Mouse (Mus musculus): Measurements from ENCODE around the gene Pabpc4.
"Not testable (repeated sequence)": the region's sequence is repeated elsewhere in the genome, so short reads cannot be mapped to it uniquely, and the experiment has no call there.

Gene Pabpc4

DNA sequence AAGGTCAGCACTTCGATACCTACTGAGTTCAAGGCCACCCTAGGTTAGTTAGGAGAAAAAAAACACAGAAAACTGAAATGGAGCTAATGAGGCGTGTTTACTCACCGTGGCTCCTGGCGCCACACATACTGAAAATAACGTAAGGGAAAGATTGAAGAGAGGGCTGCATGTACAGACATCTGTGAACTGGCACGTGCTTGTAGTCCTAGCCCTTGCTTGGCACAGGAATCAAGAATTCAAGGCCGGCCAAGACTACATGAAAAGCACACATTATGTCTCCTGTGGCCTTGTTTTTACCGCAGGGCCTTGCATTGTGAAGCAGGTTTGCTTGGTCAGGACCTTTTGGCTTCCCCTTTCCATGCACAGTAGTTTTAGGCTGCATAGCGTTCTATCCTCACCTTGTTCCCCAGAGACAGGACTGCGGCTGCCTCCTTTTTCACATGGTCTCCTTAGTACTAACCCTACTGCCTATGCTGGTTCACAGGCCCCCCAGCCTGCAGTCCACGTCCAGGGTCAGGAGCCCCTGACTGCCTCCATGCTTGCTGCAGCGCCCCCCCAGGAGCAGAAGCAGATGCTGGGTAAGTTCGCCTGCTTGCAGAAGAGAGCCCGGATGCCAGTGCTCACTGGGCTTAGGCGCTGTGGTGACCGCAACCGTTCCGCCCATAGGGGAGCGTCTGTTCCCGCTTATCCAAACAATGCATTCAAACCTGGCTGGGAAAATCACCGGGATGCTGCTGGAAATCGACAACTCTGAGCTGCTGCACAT, 35.2 kb downstream of the Pabpc4 start:
- no peak for DNase-seq (ENCODE audit: low read depth, low spot score)

- no peak for DNase-seq (ENCODE audit: low read depth, low spot score)
These were observed 36.1 kb downstream of the Pabpc4 start for GRCm38 (mm10) chr4:123298226-123298625.

DNA sequence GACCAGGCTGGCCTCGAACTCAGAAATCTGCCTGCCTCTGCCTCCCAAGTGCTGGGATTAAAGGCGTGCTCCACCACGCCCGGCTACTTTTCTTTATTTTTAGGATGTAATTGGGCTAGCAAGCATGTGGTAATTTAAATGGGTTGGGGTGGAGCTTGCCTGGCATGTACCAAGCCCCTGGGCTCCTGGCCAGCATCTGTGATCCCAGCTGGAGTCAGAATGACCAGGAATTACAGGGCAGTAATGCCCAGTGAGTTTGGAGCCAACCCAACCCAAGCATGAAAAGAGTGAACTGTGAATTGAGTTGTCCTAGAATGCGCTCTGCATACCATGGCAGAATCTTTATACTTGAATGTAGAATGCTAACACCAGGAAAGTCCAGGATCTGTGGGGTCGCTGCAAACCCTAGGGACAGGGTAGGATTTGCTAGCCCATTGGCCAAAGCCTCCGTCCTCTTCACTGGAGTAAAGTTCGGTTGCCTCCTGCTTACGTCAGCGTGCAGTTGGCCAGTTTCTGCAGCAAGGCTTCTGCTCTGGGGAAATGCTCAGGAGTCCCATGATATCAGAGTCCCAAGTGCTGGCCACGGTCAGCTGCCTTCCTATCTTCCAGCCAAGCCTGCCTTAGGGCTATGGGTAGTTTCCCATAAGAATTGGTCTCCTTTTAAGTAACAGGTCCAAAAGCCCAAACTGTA, 37.0 kb downstream of the Pabpc4 start:
- DNase-seq (ENCODE audit: low read depth, low spot score) = no peak

DNA sequence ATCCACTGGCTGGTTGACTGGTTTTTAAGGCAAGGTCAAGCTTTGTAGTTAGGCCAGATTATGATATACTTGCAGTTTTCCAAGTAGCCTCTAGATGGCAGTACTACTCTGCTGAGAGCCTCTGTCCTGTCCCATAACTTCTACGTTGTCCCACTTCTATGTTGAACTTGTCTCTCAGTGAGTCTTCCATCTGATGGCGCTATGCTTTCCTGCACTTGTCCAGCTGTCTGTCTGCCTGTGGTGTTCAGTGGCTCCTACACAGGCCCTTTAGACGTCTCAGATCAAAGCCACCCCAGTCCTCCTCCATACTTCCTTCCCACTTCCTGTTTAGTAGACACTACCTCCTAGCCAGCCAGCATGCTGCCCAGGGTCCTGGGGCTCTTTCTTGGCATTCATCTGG, 43.6 kb downstream of the Pabpc4 start:
- peak; percentile 69 for DNase-seq (ENCODE audit: low read depth, low spot score)

DNA sequence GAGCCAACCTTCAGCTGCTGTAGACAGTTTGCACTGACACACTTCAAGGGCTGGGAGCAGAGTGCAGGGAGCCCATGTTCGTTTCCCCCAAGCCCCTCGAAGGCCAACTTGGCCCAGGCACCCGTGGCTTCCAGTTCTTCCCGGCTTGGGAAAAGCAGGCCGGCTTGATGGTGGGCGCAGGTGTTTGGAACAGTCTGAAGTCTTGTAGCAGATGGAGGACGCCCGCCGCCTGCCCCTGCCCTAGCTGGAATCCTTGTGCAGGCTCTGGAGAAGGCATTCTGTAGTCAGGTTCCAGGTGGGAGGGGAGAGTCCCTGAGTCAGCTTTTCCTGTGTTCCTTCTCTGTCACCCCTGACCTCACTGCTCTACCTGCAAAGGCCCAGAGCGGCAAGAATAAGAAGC, 44.8 kb downstream of the Pabpc4 start:
- DNase-seq (ENCODE audit: low read depth, low spot score) = no peak

GRCm38 (mm10) chr4:123308292-123308691, 46.1 kb downstream of the Pabpc4 start:
- DNase-seq (ENCODE audit: low read depth, low spot score) = no peak

GRCm38 (mm10) chr4:123311845-123312244, 49.7 kb downstream of the Pabpc4 start:
- no peak for DNase-seq (ENCODE audit: low read depth, low spot score)

DNA sequence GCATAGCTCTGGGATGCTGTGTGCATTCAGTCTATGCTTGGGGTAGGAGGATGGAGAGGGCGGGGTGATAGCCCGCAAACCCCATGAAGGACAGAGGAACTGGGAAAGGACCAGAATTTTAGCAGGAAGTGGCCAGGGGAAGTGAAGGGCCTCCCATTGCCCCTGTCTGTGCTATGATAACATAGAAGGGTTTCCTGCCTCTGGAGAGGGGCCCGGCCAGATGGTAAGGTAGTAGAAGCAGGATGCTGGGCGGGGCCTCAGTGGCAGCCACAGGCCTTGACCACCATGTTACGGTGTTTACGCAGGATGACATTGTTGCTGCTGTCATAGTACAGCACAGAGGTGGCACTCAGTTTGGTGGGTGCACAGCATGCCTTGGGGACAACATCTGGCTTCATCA, 50.9 kb downstream of the Pabpc4 start:
- DNase-seq (ENCODE audit: low read depth, low spot score) = no peak

GRCm38 (mm10) chr4:123314497-123314896, 52.3 kb downstream of the Pabpc4 start:
- no peak for DNase-seq (ENCODE audit: low read depth, low spot score)

- DNase-seq (ENCODE audit: low read depth, low spot score) = not testable (repeated sequence)
These were observed 60.8 kb downstream of the Pabpc4 start for GRCm38 (mm10) chr4:123322910-123323309.

GRCm38 (mm10) chr4:123323534-123323933, 61.4 kb downstream of the Pabpc4 start, which contains the start of gene Oxct2a:
TSS of gene Oxct2a (minus strand) at chr4:123323634.
- DNase-seq (ENCODE audit: low read depth, low spot score) = no peak

GRCm38 (mm10) chr4:123326087-123326486, 63.9 kb downstream of the Pabpc4 start:
- DNase-seq (ENCODE audit: low read depth, low spot score) = no peak

DNA sequence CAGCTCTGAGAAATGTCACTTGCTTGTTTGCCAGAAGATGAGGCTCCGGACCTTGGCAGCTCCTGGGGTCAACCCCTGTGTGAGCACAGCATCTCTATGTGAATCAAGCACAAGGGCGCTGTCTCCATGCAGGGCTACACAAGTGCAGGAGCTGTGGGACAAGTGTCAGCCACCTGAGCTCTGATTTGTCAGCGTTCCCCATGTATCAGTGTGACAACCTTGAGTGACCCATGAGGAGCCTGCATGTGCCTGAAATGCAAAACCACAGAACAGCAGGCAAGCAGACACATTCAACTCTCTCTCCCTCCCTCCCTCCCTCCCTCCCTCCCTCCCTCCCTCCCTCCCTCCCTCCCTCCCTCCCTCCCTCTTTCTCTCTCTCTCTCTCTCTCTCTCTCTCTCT, 65.5 kb downstream of the Pabpc4 start:
- DNase-seq (ENCODE audit: low read depth, low spot score) = no peak

DNA sequence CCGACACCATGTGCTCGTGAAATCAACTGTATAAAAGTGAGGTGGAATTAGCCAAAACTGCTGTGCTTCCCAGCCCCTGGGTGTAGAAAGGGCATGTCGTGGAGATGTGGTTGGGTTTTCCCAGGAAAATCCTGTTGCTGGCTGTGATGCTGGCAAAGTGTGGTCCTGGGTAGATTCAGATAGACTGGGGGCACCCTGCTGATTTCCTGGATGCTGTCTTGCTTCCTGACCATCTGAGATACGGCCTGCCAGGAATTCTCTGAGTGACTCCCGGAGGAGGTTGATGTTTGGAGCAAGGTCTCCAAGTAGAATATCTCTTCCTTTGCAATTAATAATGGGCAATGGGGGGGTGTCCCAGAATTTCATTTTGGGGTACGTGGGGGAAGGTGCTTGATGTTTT, 66.8 kb downstream of the Pabpc4 start:
- no peak for DNase-seq (ENCODE audit: low read depth, low spot score)

DNA sequence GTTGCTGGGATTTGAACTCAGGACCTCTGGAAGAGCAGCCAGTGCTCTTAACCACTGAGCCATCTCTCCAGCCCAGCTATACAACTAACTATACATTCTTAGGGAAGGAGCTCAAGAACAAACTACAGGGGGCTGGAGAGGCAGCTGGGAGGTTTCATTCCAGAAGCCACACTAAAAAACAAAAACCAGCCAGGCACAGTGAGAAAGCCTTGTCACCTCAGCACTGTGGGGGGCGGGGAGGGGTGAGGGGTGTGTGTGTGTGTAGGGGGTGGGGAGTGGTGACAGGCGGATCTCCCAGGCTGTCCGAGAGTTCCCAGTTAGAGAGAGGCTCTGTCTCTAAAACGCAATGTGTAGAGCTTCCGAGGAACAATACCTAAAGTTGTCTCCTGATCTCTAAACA, 69.2 kb downstream of the Pabpc4 start:
- DNase-seq (ENCODE audit: low read depth, low spot score) = no peak

- not testable (repeated sequence) for DNase-seq (ENCODE audit: low read depth, low spot score)
These were observed 69.8 kb downstream of the Pabpc4 start for GRCm38 (mm10) chr4:123331961-123332360.

DNA sequence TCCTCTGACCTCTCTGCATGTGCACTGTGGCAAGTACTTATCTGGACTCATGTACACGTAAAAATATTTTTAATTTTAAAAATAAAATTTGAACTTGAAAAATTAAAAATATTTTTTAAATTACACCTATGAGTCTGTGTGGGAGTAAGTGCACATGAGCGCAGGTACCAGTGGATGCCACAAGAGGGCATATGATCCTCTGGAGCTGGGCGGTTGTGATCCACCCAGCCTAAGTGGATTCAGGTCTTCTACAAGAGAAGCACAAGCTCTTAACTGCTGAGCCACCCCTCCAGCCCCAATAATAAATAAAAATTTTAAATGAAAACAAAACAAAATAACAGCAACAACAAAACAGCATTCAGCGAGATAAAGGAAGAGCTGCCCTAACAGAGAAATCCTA, 71.0 kb downstream of the Pabpc4 start:
- no peak for DNase-seq (ENCODE audit: low read depth, low spot score)

- DNase-seq (ENCODE audit: low read depth, low spot score) = no peak
These were observed 72.0 kb downstream of the Pabpc4 start for GRCm38 (mm10) chr4:123334177-123334576.

DNA sequence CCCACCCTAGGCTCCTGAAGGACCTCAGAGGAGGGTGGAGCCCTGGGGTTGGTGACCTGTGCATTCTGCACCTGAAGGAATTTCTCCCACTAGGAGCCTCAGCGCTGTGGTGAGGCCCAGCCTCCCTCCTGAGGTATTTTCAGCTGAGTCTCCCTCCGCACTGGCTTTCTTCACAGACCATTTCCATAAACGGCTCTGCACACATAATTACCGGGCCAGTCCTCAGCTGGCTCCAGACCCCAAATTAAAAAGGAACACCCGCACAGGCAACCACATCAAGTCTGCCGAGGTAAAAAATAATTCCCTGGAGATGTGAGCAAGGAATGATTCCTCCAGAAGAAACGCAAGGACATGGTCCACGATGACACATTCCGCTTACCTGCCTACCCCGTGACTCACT, 73.1 kb downstream of the Pabpc4 start:
- DNase-seq (ENCODE audit: low read depth, low spot score) = not testable (repeated sequence)

- no peak for DNase-seq (ENCODE audit: low read depth, low spot score)
These were observed 73.8 kb downstream of the Pabpc4 start for GRCm38 (mm10) chr4:123335796-123336585.

GRCm38 (mm10) chr4:123337693-123338092, 75.5 kb downstream of the Pabpc4 start:
- DNase-seq (ENCODE audit: low read depth, low spot score) = no peak

DNA sequence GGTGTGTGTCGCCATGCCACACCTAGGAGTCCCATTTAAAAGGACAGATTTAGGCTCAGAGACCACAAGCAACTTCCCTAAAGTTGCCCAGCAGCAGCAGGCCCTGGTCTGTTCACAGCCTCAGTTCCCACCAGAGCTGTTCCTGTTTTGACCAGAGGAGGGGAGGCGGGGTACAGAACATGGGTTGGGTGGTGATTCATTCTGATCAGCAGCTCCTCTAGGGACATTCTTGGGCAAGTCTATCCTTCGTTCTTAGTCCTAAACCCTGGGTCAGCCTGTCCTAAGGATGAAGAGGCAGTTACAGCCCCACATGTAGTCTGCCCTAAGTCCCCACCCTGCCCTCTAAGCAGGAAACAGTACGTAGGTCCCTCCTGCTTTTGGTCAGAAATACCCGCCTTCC, 78.1 kb downstream of the Pabpc4 start:
- DNase-seq (ENCODE audit: low read depth, low spot score) = no peak
